Mouse (Mus musculus): ENCODE results near the gene Rras.
"Not testable (repeated sequence)": the region's sequence is repeated elsewhere in the genome, so short reads cannot be mapped to it uniquely, and the experiment has no call there.

The Rras gene

GRCm38 (mm10) chr7:44999753-45000152, 18.0 kb upstream of the Rras start:
- no peak for DNase-seq (ENCODE audit: low spot score in 2 of 2)

DNA sequence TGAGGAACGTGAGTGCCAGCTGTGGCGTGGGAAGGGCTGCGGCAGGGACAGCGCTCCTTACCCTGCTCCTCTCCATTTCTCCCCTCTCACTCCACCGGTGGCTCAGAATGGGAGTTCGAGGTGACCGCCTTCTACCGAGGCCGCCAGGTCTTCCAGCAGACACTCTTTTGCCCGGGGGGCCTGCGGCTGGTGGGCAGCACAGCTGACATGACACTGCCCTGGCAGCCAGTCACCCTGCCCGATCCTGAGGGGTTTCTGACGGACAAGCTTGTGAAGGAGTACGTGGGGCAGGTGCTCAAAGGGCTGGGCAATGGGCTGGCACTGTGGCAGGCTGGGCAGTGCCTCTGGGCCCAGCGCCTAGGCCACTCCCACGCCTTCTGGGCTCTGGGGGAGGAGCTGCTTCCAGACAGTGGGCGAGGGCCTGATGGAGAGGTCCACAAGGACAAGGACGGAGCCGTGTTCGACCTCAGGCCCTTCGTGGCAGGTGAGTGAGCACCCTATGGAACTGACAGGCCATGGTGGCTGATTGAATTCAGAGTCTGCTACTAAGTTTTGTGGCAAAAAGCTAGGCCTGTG, 17.1 kb upstream of the Rras start:
- no peak for DNase-seq (ENCODE audit: low spot score in 2 of 2)

- DNase-seq (ENCODE audit: low spot score in 2 of 2): no peak
Measured at GRCm38 (mm10) chr7:45002440-45002839, 15.3 kb upstream of the Rras start.

DNA sequence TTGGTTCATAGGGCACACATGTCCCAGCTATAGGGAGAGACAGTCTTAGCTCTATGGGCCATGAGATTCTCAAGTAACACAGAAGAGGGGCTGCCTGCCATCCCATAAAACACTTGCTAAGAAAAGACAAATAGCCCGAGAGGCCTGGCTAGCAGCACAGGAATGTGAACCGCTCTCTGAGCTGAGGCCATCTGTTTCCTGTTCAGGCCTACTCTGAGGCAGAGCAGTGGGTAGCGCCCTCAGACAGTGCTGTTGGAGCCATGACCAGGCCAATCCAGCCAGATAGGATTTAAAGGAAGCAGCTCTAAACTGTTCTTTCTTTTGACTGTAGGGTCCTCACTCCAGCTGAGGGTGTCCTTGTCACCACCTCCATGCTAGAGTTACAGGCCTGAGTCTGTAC, 13.2 kb upstream of the Rras start:
- DNase-seq (ENCODE audit: low spot score in 2 of 2): no peak

- DNase-seq (ENCODE audit: low spot score in 2 of 2): no peak
Measured at GRCm38 (mm10) chr7:45005321-45005992, 12.3 kb upstream of the Rras start.

DNA sequence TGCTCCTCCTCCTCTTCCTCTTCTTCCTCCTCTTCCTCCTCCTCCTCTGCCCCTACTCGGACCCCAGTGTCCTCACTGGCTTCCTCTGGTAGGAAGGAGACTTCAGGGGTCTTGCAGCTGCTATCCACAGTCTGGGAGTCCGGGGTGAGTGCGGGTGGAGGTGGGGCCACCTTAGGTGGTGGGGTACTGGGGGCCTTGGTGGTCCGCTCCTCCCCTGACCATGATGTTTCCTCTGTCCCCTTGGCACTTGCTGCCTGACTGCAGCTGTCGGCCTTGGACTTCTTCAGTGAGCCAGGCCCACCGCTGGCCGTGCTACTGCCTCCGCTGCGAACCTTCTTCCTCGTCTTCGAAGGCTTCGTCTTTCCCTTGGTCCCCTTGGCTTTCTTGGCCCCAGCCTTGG, 11.3 kb upstream of the Rras start:
- DNase-seq (ENCODE audit: low spot score in 2 of 2): no peak

DNA sequence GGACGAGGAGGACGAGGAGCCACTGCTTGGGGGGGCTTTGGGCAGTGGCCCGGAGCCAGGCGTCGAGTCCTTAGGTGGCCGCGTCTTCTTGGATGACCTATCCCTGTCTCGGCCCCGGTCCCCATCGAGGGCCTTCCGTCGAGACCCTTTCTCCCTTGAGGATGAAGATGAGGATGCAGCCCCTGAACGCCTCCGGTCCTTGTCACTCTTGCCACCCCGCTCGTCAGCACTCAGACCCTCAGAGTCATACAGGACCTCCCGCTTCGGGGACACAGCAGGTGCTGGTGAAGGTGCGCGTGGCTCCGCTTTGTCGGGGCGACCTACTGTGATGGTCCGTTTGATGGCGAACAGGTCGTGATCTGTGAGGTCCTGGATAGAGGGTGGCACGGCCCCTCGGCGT, 10.6 kb upstream of the Rras start:
- no peak for DNase-seq (ENCODE audit: low spot score in 2 of 2)

DNA sequence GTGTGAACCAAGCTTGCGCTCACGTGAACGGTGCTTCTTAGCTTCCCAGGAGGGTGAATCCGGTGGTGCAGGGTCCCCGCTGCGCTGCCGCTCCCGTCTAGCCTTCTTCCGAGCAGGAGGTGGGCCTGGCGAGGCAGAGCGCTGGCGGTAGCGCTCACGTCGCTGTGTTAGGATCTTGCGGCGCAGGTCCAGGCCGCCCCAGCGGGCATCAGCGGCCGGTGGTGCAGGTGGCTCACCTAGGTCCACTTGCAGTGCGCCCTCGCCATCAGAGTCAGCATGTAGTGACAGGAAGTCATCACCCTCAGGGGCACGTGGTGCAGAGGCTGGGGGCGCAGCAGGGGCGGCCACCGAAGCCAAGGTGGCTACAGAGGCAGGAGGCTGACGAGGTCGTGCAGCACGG, 9.9 kb upstream of the Rras start:
- no peak for DNase-seq (ENCODE audit: low spot score in 2 of 2)

DNA sequence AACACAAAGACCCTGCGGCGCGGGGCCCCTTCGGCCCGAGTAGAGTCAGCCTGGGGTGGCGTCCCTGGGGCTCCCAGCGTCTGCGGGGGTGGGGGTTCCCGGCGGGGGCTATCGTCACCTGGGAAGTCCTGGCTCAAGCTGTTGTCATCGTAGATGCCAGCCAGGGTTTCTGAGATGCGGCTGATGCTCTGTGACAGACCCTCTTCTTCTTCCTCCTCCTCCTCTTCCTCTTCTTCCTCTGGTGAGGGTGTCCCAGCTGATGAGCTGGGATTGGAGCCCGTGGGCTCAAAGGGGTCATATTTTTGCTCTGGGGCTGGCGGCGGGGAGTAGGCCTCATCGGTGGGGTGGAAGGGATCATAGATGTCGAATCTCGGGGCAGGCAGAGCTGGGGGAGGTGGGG, 9.3 kb upstream of the Rras start:
- no peak for DNase-seq (ENCODE audit: low spot score in 2 of 2)

- no peak for DNase-seq (ENCODE audit: low spot score in 2 of 2)
Measured at GRCm38 (mm10) chr7:45012011-45012410, 5.8 kb upstream of the Rras start.

- DNase-seq (ENCODE audit: low spot score in 2 of 2): no peak
Measured at GRCm38 (mm10) chr7:45012824-45013223, 4.9 kb upstream of the Rras start.

DNA sequence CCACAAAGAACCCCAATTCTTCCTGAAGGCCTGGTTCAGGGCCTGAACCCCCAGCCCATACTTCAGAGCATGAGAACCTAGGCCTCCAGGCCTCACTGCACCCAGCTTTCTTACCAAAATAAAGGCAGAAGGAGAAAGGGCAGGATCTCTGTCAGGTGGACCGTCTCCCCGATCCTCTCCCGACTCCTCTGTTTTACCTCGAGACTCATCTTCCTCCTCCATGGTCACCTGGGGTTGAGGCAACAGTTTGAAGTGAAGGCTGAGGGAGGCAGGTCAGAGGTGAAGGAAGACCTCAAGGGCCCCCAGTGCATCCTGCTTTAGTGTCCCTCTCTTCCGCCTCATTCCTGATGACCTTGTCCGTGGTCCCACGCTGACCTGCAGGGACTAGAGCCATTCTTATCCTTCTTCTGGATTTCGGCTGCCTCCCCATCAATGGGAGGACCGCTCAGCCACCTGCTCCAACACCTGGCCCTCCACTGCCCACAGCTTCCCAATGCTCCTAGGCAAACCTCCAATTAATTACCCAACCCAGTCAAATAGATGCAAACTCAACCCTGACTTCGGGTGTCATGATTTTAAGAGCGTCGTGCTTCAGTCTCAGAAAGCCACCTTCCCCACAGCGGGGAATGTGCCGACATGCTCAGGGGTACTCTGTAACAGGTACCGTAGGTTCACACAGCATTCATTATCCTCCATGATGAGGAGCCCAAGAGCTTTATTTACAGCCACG, 4.2 kb upstream of the Rras start:
- DNase-seq (ENCODE audit: low spot score in 2 of 2): no peak

- no peak for DNase-seq (ENCODE audit: low spot score in 2 of 2)
Measured at GRCm38 (mm10) chr7:45014096-45014451, 3.7 kb upstream of the Rras start.

DNA sequence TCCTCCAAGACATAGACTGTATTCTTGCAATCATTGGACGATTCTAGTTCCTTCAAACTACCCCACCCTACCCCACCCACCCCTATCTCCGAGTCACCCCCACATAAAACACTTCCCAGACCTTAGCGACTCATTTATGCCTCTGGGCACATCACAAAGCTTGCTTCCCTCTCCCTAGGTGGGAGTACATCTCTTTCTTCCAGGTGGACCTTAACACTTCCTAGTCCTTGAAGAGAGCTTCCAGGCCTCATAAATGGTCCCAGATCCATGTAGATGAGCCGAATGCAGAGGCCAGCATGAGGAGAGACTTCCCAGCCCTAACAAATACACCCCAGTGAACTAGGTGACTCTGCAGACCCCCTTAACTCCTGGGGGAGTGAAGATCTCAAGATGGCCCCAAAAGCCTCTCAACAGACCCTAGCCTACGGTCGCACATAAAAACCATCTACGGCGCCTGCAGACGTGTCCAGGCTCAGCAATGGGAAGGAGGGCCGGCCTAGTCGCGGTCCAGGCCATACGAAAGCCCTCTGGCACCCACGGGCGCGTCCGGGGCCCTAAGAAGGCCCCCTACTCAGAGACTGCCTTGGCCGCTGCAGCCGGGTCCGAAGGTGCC, 2.3 kb upstream of the Rras start:
- no peak for DNase-seq (ENCODE audit: low spot score in 2 of 2)

DNA sequence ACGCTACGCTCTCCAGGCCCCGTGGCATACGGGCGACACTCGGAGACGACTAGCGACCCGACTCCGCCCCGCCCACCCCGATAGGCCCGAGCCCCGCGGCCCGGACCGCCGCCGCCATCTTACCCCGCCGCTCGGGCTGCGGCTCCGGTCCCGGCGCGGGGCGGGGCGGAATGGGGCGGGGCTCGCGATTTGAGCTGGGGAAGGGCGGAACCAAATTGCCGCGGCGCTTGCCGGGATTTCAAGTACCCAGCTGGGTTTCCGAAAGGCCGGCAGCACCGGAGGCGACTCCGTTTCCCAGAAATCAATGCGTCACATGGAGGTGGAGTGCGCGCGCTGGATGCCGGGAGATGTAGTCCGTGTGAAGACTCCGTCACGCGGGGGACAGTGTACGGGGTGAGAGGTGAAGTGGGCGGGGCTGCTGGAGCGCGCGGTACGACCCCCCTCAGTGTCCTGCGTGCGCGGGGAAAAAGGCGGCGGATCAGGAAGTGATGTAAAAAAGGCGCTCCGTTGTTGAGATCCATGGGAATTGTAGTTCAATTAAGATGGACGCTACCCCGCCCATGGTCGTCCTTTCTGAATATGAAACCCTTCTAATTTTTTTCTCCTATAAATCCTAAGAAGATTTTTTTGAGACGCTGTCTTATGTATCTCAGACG, 1.7 kb upstream of the Rras start, which contains the start of gene Scaf1:
Scaf1 (minus strand) TSS at position 407 of the 656 bp plus-strand sequence.
- DNase-seq (ENCODE audit: low spot score in 2 of 2): peak; percentile 98 to 100

- no peak for DNase-seq (ENCODE audit: low spot score in 2 of 2)
Measured at GRCm38 (mm10) chr7:45016761-45017160, 1.0 kb upstream of the Rras start.

GRCm38 (mm10) chr7:45019031-45019571, 1.3 kb downstream of the Rras start:
- DNase-seq (ENCODE audit: low spot score in 2 of 2): peak; percentile 41 to 71

GRCm38 (mm10) chr7:45020225-45020624, 2.5 kb downstream of the Rras start:
- DNase-seq (ENCODE audit: low spot score in 2 of 2): no peak

DNA sequence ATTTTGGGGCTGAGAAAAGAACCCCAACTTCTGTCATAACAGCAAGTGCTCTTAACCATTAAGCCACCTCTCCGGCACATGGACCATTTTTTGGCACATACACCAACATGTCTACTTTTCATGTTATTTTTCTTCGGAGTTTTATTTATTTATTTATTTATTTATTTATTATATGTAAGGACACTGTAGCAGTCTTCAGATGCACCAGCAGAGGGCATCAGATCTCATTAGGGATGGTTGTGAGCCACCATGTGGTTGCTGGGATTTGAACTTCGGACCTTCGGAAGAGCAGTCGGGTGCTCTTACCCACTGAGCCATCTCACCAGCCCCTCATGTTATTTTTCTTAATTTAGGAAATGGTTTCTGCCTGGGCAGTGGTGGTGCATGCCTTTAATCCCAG, 6.0 kb downstream of the Rras start:
- not testable (repeated sequence) for DNase-seq (ENCODE audit: low spot score in 2 of 2)

DNA sequence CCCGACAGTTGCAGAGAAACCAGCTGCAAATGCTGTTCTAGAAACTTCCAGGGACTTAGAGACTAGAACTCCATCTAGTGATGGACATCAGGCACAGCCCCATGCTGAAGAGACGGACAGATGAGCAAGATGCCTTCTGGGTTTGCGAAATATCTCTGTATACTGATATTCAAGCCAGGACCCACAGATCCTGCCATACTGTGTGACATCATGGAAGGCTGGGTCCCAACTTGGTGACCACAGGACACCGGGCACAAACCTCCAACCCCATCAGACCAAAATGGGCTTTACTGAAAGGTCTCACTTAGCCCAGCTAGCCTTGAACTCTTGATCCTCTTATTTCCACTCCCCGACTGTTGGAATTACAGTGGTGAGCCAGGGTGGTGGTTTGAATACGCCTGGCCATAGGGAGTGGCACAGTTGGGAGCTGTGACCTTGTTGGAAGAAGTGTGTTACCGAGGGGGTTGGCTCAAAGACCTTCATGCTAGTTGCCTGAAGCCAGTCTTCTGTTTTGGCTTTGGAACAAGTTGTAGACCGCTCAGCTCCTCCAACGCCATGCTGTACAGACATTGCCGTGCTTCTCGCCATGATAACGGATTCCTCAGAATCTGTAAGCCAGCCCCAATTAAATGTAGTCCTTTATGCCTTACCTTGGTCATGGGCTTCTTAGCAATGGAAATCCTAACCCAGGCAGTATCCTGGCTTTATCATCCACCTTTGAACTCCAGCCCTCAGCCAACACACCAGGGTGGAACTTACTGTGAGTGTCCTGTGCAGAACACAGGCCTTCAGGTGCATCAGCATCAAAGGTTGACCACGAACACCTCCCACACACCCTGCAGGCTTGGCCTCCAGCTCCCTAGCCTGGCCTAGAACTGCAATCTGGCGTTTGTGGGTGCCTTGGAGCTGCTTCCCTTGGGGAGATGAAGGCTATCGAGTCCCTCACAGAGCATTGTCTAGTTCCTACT, 6.8 kb downstream of the Rras start:
- DNase-seq (ENCODE audit: low spot score in 2 of 2): no peak

All from urinary bladder, postnatal 36 days (tissue).